Mouse (Mus musculus) cortical plate, adult 2 months (tissue): ENCODE measurements at regions not wholly inside any gene's neighbourhood (a gene's known extent, or its start where the extent isn't known, plus 50 kb on each side); places are given as distances from the start of the nearest gene placed in this dataset.

Experiments
- CTCF ChIP-seq: fragments of 200-500 bp; IDR thresholded peaks from 2 replicates; pipeline ENCODE4 v1.5.1; 2011; ENCODE audit warnings: mild to moderate bottlenecking, control low read depth, low read length; ENCODE audit not compliant: insufficient read depth; ENCODE audit errors: extremely low read depth
- POLR2A ChIP-seq: fragments of 200-500 bp; IDR thresholded peaks from 2 replicates; pipeline ENCODE4 v1.6.1; 2011; ENCODE audit warnings: mild to moderate bottlenecking, low read length, control low read depth; ENCODE audit not compliant: insufficient read depth; ENCODE audit errors: extremely low read depth

DNA sequence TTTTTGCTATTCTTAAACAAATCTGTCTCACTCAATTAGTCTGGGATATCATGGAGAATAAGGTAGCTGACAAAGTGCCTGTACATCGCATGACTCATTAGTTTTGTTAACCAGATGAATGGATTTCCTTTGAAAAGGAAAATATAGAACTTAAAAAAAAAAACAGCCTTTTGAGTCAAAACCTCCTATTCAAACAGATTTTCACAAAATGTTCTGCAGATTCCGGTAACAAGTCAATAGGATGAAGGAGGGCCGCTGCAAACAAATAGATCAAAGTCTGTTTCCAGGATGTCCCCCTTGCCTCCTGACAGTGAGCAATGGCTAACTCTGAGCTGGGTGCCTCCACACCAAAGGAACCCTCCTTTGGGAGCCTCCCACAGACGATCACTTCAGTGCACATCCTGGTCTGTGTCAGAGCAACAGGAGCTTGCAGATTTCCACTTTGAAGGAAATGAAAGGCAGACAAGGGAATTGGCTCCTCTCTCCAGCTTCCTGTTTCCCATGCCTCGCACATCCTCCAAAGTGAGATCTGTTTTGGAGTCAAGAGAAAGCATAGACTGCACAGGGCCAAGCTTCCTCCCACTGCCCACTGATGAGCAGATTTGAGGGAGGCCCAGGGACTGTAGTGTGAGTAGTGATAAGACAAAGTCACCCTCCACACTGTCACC is 243.8 kb upstream of the Gadl1 start:
- TF ChIP-seq CTCF = no peak
- TF ChIP-seq POLR2A = no peak
